Mouse (Mus musculus): ENCODE data around the gene Cdc123. TPM values are rescaled to one million over a fixed set of nuclear protein-coding genes. Genes with fewer than 3 reads are reported as not detected.
A peak's percentile ranks its signal among the peaks of the same experiment; 100 is the strongest.
"Not testable (repeated sequence)": the region's sequence is repeated elsewhere in the genome, so short reads cannot be mapped to it uniquely, and the experiment has no call there.

Gene Cdc123
- total RNA-seq (2021): 10 to 100 TPM; 84.0 to 89.2 TPM
- long read RNA-seq, experiment 1, transcript Cdc123-201 (13 exons, 1,827 nt): major isoform, 24 of 25 reads
- long read RNA-seq, experiment 1, partial matches to known transcripts: 0 of 25 reads
- long read RNA-seq, experiment 1, other reads (novel, unspliced or antisense): 1 of 25 reads
- long read RNA-seq, experiment 2, transcript Cdc123-201 (13 exons, 1,827 nt): major isoform, 23 of 28 reads
- long read RNA-seq, experiment 2, partial matches to known transcripts: 1 of 28 reads
- long read RNA-seq, experiment 2, other reads (novel, unspliced or antisense): 2 of 28 reads

DNA sequence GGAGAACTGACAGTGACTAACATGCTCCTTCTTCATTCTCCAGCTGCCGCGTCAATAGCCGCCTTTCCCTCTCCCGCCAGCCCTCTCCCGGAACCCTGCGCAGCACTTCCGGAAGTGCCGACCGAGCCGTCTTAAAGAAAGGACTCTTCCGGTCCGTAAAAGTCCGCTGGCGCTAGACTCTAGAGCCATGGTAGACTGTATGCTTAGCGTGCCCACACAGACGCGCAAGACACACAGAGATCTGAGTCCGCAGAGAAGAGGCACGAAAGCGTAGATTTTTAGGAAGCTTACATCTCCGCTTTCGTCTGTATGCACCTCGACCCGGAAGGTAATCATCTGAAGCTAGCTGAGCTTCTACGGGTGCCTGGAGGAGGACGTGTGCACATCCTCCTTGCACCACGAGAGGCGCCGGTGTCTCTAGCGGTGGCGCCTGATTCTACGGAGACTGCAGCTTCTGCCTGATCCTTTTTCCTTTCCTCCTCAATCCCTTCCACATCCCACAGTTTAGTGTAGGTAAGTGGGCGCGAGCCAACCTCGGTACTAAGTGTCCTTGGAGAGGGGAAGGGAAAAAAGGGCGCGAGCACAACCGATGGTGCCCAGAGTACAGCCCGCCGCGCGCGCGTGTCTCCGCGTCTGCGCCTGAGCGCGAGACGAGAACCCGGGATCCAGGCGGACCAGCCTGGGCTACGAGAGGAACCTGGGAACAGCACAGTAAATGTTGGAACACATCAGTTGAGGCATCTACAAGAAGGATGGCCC lies at the start of gene Cdc123, which contains the start of gene Nudt5:
Gene Cdc123 (minus strand): TSS at position 292 of the 759 bp plus-strand sequence.
Gene Nudt5 (plus strand): TSS at position 147 of the 759 bp plus-strand sequence.
- DNase-seq: peak; percentile 76

DNA sequence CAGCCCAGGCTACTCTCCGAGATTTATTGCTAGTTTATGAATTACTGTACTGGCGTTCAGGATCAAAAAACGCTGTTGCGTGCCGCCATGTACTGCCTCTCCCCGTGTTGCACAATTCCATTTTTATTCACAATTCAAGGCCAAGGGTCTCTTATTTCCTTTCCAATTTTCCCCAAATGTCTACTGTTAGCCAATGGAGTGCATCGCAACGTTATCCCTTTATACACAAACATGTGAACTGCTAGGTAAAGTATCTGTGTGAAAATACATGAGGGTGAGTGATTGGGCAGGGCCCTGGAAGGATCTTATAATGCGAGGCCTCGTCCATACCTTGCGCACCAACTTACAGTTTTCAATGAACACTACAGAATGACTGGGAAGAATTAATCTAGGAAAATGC lies 49.3 kb upstream of the Cdc123 start:
- DNase-seq: no peak

DNA sequence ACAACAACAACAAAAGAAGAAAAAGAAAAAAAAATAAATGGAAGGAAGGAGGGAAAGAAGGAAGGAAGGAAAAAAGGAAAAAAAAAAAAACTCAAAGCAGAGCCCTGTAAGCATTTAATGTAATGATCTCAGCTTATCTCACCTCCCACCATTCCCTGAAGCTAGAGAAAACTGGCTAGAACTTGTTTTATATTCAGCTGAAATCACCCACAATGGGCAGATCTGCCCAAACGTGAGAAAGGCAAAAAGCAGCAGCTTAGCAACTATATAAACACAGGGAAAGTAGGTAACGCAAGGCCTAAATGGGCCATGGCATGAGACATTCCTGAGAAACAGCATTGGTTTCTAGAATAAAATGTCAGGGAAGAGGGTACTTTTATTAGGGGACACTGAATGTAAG lies 44.4 kb upstream of the Cdc123 start:
- DNase-seq: no peak

DNA sequence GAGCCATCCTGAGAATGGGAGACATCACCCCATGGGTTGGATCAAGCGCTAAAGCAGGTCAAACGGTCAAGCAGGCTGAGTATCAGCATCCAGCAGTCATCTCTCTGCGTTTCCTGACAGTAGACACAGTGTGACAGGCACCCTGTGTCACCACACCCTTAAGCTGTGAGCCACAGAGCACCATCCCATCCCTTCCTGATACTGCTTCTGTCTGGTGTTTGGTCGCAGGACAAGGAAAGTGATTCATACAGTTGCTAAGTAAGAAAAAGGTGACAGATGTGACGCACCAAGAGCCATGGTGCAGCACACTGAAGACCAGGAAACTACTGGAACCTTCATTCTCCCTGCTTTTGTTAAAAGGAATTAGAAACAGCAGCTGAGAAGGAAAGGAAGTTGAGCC lies 43.9 kb upstream of the Cdc123 start:
- no peak for DNase-seq

DNA sequence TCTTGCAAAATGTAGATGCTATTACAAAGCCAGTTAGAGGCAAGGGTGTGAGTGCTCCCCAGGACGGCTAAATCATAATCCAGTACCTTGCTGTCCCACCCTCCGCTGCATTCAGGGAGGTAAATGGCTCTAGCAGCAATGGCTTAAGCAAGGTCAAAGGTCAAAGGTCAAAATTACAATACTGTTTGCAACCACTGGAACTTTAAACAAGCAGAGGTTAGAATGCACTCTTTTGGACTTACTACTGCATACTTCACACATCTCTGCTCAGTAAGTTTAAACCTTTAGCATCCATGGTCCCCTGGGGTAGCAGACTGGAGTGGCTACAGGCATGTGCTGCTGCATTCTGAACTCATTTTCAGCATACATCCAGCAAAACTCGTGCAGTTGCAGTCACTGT lies 32.5 kb upstream of the Cdc123 start:
- DNase-seq: no peak

DNA sequence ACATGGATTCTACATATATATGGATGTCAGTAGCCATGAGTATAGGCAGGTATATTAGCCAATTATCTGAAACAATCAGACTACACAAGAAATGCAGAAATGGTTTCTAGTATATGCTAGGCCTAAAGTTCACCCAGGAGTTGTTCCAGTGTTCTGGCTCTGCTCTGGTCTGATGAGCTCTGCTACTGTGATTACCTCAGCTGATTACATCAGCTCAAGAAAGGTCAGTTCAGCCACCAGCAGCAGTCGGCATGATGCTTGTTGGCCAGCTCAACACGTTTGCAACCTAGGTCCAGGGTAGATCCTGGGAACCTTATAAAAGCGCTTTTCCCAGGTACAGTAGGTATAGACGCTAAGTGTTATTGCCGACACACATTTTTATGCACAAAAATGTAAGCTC lies 24.8 kb upstream of the Cdc123 start:
- DNase-seq: no peak

DNA sequence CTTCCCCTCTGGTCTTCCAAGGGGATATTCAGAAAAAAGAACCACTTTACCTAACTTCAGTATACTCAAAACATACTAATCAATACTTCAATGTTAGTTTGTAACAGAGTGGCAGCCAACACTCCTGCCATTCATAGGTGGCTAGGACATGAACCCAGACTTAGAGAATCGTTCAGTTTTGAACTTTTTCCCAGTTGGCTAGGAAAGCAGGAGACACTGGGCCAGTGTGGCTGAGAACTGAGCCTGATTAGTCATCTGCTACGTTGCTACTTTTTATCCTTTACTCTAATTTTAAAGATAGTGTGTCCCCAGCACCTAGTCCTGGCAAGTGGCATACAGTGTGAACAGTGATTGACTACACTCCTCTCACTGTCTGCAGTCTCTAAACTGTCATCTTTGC lies 22.7 kb upstream of the Cdc123 start:
- DNase-seq: no peak

DNA sequence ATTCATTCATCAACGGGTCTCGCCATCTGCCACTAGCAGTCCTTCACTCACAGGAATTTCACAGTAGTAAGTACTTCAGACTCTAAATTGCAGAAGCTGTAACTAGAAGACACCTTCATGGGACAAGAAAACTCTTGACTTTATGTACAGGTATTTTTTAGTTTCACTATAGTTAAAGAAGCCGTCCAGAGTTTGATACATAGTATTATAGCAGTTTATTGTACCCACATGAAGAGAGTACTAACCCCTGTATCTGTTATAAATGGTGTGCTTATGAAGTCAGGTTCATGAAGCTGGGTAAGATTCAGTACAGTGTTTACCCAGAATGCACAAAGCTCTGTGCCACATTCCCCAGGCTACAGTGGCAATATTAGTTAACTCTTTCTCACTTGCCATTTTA lies 17.9 kb upstream of the Cdc123 start, which contains the start of gene Gm13199:
Gene Gm13199 (minus strand): TSS at position 101 of the 400 bp plus-strand sequence.
- no peak for DNase-seq

DNA sequence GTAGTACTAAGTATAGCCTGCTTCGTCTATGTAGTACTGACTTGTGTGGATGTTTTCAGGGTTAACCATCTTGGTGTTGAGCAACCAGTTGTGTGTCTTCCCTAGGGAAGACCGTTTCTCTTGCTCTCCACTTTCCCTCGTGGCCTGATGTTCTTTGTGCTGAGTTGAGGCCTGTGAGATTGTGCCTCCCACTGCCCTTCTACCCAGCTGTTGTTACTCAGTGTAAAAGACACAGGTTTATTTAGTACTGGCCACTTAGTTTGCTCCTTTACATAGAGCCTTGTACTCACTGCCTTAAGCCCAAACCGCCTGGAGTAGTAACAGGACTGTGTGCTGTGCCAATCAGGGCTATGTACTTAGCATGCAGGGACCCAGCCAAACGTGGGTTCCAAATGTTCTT lies 6.9 kb upstream of the Cdc123 start:
- no peak for DNase-seq

DNA sequence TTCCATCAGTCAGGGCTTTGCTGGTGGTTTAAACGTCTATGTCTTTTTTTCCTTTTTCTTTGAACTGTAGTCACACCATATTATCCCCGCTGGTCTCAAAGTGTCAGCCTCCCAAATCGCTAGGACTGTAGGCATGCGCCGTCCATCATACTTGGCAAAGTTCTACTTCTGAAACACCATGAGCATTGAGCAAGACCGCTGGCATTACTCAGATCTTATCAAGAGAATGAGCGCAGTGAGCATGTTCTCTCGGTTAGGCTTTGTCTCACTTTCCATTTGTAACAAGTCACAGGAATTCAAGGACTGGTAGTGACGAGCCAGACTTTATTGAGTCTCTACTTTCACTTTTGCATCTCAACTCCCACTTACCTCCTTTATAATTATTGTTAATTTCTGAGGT lies 6.2 kb upstream of the Cdc123 start:
- no peak for DNase-seq

DNA sequence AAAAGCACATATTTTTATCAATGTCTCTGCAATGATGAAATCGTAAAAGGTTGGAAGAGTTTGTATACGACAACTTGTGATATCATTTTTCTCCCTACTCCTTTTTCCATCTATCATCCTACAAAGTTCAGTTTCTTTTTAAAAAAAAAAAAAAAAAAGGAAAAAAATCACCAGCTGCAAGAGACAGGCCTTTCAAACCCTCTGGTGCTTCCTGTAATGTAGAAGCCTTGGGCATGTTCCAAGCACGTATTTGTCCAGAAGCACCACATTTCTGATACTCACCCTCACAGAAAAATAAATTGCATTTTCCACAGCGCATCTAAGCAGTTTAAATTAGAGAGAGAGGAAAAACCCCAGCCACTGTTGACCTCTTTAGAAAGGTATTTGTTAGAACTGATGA lies 862 bp upstream of the Cdc123 start:
- no peak for DNase-seq

DNA sequence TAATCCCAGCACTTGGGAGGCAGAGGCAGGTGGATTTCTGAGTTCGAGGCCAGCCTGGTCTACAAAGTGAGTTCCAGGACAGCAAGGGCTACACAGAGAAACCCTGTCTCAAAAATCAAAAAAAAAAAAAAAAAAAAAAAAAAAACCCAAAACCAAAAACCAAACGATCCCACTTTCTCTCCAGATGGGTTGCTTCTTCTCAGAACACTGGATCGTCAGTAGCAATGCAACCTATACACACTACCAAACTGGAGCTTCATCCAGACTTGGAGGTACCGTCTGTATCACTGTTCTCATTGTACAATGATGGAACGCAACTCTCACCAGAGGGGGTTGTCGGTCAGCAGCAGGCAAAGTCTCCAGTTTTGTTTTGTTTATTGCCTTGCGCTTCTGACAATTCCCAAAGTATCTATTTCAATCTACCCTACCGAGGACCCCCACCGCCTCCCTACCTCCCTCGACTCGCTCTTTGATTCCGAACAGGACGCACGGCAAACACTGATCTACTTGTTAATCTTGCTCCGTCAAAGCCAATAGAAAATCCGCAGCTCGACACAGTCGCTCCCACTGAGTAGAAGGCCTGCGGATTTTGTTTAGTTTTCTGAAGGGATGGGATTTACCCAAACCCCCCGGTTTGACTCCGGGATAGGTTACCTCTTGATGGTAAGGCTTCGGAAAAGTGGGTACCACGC lies 637 bp downstream of the Cdc123 start:
- DNase-seq: no peak

DNA sequence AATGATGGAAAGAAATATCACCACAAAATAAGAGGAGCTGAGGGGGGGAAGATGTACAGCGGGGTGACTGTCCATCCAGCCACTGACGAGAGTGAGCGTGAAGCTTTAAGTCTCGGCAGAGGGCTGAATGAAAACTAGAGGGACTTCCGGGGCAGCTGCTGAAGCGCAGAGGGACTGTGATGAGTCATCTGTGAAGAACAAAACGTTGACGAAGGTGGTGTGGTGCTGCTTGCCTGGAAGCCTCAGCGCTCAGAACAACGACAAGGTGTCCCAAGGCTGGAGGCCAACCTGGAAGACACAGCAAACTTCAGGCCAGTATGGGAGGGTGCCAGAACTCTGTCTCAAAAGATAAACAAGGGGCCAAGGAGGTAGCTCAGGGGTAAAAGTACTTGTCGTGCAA lies 4.1 kb downstream of the Cdc123 start:
- no peak for DNase-seq

DNA sequence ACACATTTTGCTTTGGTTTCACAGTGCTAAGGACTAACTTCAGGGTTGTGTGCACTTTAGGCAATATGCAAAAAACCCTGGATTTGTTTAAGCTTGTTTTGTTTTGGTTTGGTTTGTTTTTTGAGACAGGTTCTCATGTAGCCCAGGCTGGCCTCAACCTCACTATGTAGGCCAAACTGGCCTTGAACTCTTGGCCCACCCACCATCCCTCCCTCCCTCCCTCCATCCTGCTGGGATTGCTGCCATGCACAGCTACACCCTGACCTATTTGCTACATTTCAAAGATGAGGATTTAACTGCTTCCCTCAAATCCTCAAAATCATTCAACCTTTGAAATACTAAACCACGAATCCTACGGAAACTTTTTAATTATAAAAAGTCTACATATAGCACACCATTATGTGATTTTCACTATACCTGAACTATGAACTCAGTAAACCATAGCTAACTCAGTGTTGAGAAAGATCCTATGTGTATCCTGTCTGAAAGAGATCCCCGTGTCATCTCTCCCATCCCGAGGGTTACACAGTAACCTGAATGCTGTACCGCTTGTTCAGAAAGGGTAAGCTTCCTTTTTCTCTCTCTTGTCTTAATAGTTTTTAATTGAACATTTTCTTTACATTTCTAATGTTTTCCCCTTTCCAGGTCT lies 19.6 kb downstream of the Cdc123 start:
- no peak for DNase-seq

DNA sequence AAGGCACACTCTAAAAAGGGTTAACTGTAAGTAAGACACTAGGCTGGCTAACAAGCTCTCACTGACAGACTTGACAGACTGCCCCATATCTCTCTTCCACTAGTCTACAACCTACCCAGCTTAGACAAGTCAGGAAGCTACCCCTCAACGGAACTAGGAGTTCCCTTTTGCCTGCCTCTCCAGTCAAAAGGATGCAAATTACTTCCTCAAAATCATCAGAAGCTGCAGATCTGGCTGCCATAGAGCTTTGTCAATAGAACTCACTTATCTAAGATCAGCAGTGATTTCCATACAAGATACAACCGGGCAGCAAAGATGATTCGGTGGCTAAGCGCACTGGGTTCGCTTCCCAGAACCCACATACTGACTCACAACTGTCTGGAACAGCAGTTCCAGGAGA lies 20.3 kb downstream of the Cdc123 start:
- DNase-seq: no peak

DNA sequence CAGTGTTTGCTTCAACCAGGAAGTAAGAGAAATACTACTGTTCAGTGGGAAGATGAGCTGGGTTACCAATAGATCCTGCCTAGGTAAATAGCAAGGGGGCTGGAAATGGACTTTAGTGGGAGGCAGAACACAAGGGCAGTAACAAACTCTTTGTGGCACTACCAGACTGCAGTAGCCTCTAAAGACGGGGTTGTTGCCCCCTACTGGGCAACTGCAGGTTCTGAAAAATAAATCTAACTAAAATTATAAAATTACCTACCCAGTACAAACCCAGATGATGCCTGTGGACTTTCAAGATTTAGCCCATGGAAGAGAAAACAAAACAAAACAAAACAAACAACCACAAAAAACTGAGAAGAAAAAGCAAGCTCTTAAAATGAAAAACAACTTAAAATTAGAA lies 20.8 kb downstream of the Cdc123 start:
- no peak for DNase-seq

DNA sequence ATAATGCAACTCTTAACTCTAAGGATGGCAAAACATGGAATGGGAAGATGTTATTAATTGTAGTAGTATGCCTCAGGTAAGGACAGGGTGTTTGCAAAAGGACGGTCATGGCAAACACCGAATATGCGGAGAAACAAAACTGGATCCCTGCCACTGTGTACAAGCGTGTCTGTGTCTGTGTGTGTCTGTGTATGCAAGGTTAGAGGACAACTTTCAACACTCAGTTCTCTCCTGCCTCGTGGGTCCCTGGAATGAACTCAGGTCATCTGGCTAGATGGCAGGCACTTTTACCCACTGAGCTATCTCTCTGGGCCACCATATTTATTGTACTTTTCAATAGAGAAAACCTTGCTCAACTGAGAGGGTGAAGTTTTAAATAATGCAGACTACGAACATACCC lies 22.5 kb downstream of the Cdc123 start:
- DNase-seq: no peak

DNA sequence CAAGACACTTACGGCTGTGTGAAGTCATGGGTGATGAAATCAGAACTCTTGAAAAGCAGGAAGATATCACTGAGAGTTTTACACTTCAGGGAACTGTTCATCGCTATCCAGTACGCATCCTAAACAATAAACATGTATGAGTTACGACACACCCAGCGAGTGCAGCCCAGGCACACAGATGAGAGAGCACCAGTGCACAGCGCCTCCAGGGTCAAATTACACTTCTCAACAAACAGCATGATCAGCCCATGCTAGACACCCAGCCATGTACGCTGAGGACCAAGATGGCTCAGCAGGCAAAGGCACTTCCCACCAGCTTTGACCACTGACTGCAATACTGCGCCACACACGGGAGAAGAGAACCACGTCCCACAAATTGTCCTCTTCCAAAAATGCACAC lies 23.7 kb downstream of the Cdc123 start:
- no peak for DNase-seq

DNA sequence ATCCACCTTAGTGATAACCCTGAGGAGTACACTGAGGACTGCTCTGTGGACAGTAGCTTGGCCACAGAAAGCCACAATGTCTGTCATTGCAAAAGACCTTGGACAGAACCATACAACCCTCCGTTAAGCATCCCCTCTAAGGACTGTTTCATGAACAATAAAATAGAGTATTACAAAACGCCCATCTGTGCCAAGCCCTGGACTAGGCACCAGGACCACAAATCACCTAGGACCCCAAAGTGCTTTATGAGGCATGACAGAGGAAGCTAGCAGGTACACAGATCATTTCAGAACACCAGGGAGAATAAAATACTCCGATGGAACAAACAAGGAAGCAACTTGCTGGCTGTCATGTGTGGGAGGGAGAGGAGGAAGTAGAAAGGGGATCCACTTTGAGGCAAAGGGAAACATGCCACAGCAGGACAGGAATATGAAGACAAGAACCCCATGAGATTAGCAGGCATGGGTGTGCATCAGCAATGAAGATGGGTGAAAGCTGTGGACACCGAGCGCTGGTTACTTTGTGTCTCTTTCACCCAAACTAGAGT lies 33.7 kb downstream of the Cdc123 start:
- no peak for DNase-seq

DNA sequence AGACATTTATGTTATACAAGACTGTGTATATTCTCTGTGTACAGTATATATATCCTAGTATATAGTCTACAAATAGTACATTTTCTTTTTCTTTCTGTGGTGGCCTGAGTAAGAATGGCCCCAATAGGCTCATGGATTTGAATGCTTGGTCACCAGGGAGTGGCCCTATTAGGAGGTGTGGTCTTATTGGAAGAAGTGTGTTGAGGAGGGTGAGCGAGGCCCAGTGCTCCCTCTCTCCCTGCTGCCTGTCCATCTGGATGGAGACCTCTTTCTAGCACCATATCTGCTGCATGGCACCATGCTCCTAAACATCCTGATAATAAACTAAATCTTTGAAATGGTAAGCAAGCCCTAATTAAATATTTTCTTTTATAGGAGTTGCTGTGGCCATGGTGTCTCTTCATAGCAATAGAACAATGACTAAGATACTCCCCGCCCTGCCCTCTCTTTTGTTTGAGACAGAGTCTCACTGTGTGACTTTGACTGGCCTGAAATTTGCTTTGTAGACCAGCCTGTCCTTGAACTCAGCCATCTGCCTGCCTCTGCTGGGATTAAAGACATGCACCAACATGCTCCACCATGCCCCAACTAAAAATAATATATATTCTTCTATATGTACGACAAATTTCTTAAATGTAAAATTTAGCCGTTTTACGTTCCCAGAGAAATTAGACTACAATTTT lies 34.8 kb downstream of the Cdc123 start:
- no peak for DNase-seq

DNA sequence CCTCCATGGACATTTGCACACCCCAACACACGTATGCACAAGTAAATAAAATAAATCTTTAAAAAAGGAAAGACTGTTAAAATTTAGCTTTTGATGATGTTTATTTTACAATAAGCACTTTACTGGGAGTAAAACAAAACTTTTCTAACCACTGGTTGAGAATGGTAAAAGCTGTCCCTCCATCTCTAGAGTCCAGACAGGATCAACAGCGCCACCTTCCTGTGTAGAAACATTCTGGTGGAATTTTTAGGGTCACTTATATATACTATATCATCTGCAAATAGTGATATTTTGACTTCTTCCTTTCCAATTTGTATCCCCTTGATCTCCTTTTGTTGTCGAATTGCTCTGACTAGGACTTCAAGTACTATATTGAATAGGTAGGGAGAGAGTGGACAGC lies 38.8 kb downstream of the Cdc123 start:
- DNase-seq: not testable (repeated sequence)

DNA sequence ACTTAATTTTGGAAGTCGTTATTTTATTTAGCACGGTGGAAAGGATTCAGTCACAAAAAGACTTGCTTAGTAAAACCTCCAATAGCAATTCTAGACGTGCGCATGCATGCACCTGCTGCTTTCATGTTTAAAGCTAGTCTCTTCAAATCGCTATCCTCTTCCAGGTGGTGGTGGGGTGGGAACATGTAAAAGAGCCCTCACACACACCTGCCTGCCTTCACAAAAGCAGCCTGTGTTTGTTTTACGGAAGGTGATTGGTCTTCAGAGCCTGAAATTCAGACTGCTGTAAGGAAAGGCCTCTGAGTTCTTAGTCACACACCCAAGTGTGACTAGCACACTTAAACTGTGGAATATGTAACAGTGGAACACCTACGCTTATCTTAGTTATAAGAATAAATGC lies 39.7 kb downstream of the Cdc123 start:
- DNase-seq: no peak

All from gastrocnemius, postnatal 10 days (tissue).